Mouse (Mus musculus) lung, adult 2 months (tissue): ENCODE data around the gene Chrdl2. TPM values are rescaled to one million over a fixed set of nuclear protein-coding genes. Genes with fewer than 3 reads are reported as not detected.
"Not testable (repeated sequence)": the region's sequence is repeated elsewhere in the genome, so short reads cannot be mapped to it uniquely, and the experiment has no call there.

Experiments
- DNase-seq: peaks from one replicate; pipeline ENCODE4 v3.0.0; 2022
- H3K4me1 ChIP-seq: fragments of 200-500 bp; 2 replicates; pipeline ENCODE4 v1.6.1; 2011; ENCODE audit warnings: low read length; ENCODE audit not compliant: control insufficient read depth, insufficient read depth
- H3K4me3 ChIP-seq: fragments of 200-500 bp; replicated peaks from 2 replicates; pipeline ENCODE3; 2011; ENCODE audit warnings: low read depth, mild to moderate bottlenecking, control low read depth, low read length; ENCODE audit errors: extremely low read depth
- CTCF ChIP-seq: fragments of 200-500 bp; IDR thresholded peaks from 2 replicates; pipeline ENCODE4 v1.5.1; 2011; ENCODE audit warnings: mild to moderate bottlenecking, low read length, control low read depth; ENCODE audit not compliant: insufficient read depth
- POLR2A ChIP-seq: fragments of 200-500 bp; IDR thresholded peaks from 2 replicates; pipeline ENCODE4 v1.6.1; 2011; ENCODE audit warnings: low read depth, mild to moderate bottlenecking, control low read depth, low read length, borderline replicate concordance; ENCODE audit errors: extremely low read depth
- WGBS: fragments of 180-500 bp; shearing (Covaris S2); methylation state at CpG from one replicate; pipeline ENCODE4 v1.1.7; 2018; 5-methylcytosine and 5-hydroxymethylcytosine counted together
- polyA plus RNA-seq: library from polyadenylated mRNA; depleted of rRNA; stranded (reverse); fragments of >200 nt; gene quantifications from 2 replicates; pipeline ENCODE4 v1.2.3, GENCODE M21; 2012

Chrdl2 gene
- polyA plus RNA-seq, 1 experiment = 0.28 TPM

GRCm38 (mm10) chr7:99971926-99972325 lies 34.0 kb upstream of the Chrdl2 start:
- TF ChIP-seq CTCF = no peak
- no peak for DNase-seq
- WGBS = 67% methylated on average over 2 of the region's 2 CpGs
- Histone ChIP-seq H3K4me1 (peaks cover 17% of the 10 kb centered on the region), H3K4me3 (no peak overlapping the region)

GRCm38 (mm10) chr7:99972912-99973311 lies 33.1 kb upstream of the Chrdl2 start:
- peaks cover 17% of the 10 kb centered on the region for H3K4me1 ChIP-seq
- WGBS = 80% methylated on average over 3 of the region's 3 CpGs
- not testable (repeated sequence) for H3K4me3 ChIP-seq, DNase-seq

DNA sequence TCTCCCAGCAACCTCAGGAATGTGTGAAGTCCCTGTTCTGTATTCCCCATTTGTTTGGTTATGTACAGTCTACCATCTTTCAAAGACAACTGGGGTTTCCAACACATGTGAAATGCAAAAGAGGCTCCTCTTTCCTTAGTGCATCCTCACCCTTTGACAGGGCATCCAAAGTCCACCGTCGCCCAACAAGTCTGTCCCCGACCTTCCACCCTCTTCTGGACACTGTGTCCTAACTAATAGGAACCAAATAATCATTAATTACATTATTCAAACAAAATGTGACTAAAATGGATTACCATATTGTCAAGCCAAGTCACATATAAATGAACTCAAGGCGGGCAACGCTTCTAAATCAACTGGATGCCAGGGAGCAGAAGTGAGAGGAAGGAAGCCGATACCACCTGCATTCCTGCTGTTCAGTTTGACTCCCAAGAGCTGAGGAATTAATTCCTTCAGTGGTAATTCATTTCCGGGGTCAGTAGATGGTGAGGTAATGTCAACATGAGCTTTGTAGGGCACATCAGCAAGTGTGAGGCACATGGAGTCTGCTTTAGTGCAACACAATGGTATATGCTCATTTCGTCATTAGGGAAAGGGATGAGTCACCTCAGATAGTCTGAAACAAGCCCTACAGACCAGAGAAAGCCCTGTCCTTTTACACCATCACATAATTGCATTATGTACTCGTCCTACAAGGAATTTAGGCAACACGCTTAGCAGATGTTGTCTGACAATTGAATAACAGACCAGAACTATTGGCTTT lies 31.6 kb upstream of the Chrdl2 start:
- no peak for TF ChIP-seq POLR2A
- TF ChIP-seq CTCF = no peak
- Histone ChIP-seq H3K4me1 (peaks cover 21% of the 10 kb centered on the region), H3K4me3 (no peak overlapping the region)
- 52% methylated on average over 10 of the region's 10 CpGs for WGBS
- DNase-seq = no peak

GRCm38 (mm10) chr7:99975819-99976575 lies 30.0 kb upstream of the Chrdl2 start:
- H3K4me1 ChIP-seq = peaks cover 23% of the 10 kb centered on the region
- TF ChIP-seq POLR2A = no peak
- TF ChIP-seq CTCF = no peak
- no peak for DNase-seq
- H3K4me3 ChIP-seq = no peak overlapping the region
- WGBS = 53% methylated on average over 5 of the region's 5 CpGs

DNA sequence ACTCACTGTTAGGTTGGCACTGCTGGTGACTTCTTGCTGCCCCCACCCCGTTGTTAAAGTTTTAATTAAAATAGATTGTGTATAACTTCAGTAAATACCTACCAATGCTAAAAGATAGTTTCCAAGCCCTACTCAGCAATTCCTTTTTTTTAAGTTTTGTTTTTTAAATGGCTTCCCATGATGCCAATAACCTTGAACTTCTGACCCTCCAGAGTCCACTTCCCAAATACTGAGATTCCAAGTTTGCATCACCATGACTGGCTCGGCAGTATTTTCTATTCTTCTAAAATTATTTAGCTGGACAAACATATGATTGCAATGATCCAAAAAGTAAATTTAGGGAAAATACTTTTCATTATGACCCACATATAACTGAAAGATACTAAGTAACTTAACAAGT lies 27.9 kb upstream of the Chrdl2 start:
- Histone ChIP-seq H3K4me3 (no peak overlapping the region), H3K4me1 (peaks cover 24% of the 10 kb centered on the region)
- no peak for DNase-seq
- whole genome bisulfite sequencing = 47% methylated on average over 2 of the region's 2 CpGs
- TF ChIP-seq POLR2A = no peak
- TF ChIP-seq CTCF = no peak

GRCm38 (mm10) chr7:99979081-99979480 lies 26.9 kb upstream of the Chrdl2 start:
- TF ChIP-seq POLR2A (no peak), CTCF (no peak)
- peak overlapping the region; percentile 48 for H3K4me3 ChIP-seq
- 6% methylated on average over 6 of the region's 6 CpGs for WGBS
- H3K4me1 ChIP-seq = peaks cover 22% of the 10 kb centered on the region
- no peak for DNase-seq

- H3K4me3 ChIP-seq = peak overlapping the region; percentile 88
- TF ChIP-seq POLR2A = no peak
- TF ChIP-seq CTCF = no peak
- WGBS = under 1% methylated on average over 51 of the region's 51 CpGs
- peaks cover 20% of the 10 kb centered on the region for H3K4me1 ChIP-seq
- peak; percentile 55 for DNase-seq
Measured at GRCm38 (mm10) chr7:99979546-99980131, 26.3 kb upstream of the Chrdl2 start.

GRCm38 (mm10) chr7:99980132-99980591 lies 25.8 kb upstream of the Chrdl2 start, which contains the start of gene Rnf169:
Gene Rnf169, minus strand, starts transcription at chr7:99980448.
- Histone ChIP-seq H3K4me3 (peak within 1 kb of the TSS; percentile 88), H3K4me1 (peaks cover 19% of the 10 kb centered on the region)
- DNase-seq = peak; percentile 87
- WGBS = under 1% methylated on average over 55 of the region's 55 CpGs
- TF ChIP-seq POLR2A (peak; percentile 81; the same call in 1 of the 2 replicates), CTCF (no peak)

GRCm38 (mm10) chr7:99981311-99981710 lies 24.7 kb upstream of the Chrdl2 start:
- TF ChIP-seq CTCF = peak; percentile 15; the same call in 1 of the 2 replicates
- TF ChIP-seq POLR2A = no peak
- H3K4me3 ChIP-seq = no peak overlapping the region
- peaks cover 11% of the 10 kb centered on the region for H3K4me1 ChIP-seq
- no peak for DNase-seq
- WGBS = 10% methylated on average over 2 of the region's 2 CpGs
